11 mouse cellular contexts compared by ENCODE assay signal in the genomic region with DNA sequence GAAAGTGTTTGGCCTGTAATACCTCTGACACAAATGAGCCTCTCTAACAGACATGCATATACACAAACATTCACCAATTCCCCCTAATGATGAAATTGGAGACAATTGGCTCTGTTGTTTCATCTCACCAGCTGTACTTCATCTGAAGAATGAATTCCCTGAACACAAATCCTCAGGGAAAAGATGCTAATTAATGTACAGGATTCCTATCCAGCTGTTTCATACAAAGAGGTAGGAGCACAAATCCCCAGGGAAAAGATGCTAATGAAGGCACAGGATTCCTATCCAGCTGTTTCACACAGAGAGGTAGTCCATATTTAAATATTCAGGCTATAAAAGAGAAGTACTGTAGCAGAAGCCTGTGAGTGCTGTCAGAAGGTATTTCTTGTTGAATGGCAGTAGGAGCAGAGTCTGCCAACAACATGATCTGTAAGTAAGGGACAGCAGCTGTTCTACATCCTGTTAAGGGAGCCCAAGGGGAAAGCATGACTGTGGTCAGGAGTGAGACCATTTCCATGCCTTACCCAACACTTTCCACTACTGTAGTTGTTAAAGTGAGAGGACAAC.
DNase-seq lines count a peak whose midpoint lies in the region; ATAC-seq lines count a peak whose summit lies in the region.
"Had no signal": no experiment of that assay in that cellular context is flagged by ENCODE, and none has a peak within 500 bp of the region (broad histone marks: within the 10 kb centered on the region; RNA-seq: fewer than 3 reads in every experiment).

No protein-coding gene starts in this region.

- no peaks in the 10 kb centered on the region for H3K36me3 ChIP-seq in kidney, embryonic 16.5 days (ENCODE audit: insufficient read depth, low read length)
- H3K36me3 ChIP-seq in forebrain, embryonic 15.5 days, result no peaks in the 10 kb centered on the region
- H3K36me3 ChIP-seq in midbrain, embryonic 14.5 days (ENCODE audit: control insufficient read depth, insufficient read depth, low read length), result no peaks in the 10 kb centered on the region
- H3K36me3 ChIP-seq: embryonic facial prominence, embryonic 12.5 days had no signal

- no peaks in the 10 kb centered on the region for H3K27me3 ChIP-seq in kidney, embryonic 16.5 days (ENCODE audit: insufficient read depth, low read length)
- H3K27me3 ChIP-seq in forebrain, embryonic 15.5 days, result no peaks in the 10 kb centered on the region
- H3K27me3 ChIP-seq in midbrain, embryonic 14.5 days (ENCODE audit: control insufficient read depth, insufficient read depth, low read length), result no peaks in the 10 kb centered on the region
- H3K27me3 ChIP-seq: embryonic facial prominence, embryonic 12.5 days had no signal

- peak; percentile 59; the same call in 1 of the 2 replicates for ATAC-seq in kidney, embryonic 16.5 days (ENCODE audit: low FRiP score, low TSS enrichment)
- peak; percentile 60 for ATAC-seq in forebrain, embryonic 15.5 days (replicated peaks)
- peak; percentile 51 for ATAC-seq in midbrain, embryonic 14.5 days (ENCODE audit: low FRiP score, low TSS enrichment)
- ATAC-seq in activated CD4-positive, CD25-positive, alpha-beta regulatory T cell, adult 4 months, result no peak

- H3K9ac ChIP-seq in kidney, embryonic 16.5 days (replicated peaks; ENCODE audit: low read length), result no peak overlapping the region
- H3K9ac ChIP-seq in forebrain, embryonic 15.5 days (replicated peaks), result no peak overlapping the region
- H3K9ac ChIP-seq in midbrain, embryonic 14.5 days (replicated peaks; ENCODE audit: low read length), result no peak overlapping the region
- H3K9ac ChIP-seq: embryonic facial prominence, embryonic 12.5 days had no signal

- H3K27ac ChIP-seq in kidney, embryonic 16.5 days (ENCODE audit: low read length), result no peak overlapping the region
- peak overlapping the region; percentile 34; the same call in 1 of the 2 replicates for H3K27ac ChIP-seq in forebrain, embryonic 15.5 days (replicated peaks)
- peak overlapping the region; percentile 41; the same call in 1 of the 2 replicates for H3K27ac ChIP-seq in midbrain, embryonic 14.5 days (replicated peaks; ENCODE audit: low read depth, low read length)
- H3K27ac ChIP-seq: embryonic facial prominence, embryonic 12.5 days had no signal

- no peaks in the 10 kb centered on the region for H3K9me3 ChIP-seq in kidney, embryonic 16.5 days (ENCODE audit: low read length)
- H3K9me3 ChIP-seq in forebrain, embryonic 15.5 days, result no peaks in the 10 kb centered on the region
- H3K9me3 ChIP-seq in midbrain, embryonic 14.5 days (ENCODE audit: control insufficient read depth, low read length), result no peaks in the 10 kb centered on the region
- H3K9me3 ChIP-seq: embryonic facial prominence, embryonic 12.5 days had no signal

- no peaks in the 10 kb centered on the region for H3K4me1 ChIP-seq in kidney, embryonic 16.5 days (ENCODE audit: insufficient read depth, low read length)
- H3K4me1 ChIP-seq in forebrain, embryonic 15.5 days, result peaks cover 9% of the 10 kb centered on the region; the same call in 1 of the 2 replicates
- H3K4me1 ChIP-seq in midbrain, embryonic 14.5 days (ENCODE audit: control insufficient read depth, insufficient read depth, low read length), result 0 out of 2 replicates have a peak, but pooled peaks cover 9% of the 10 kb centered on the region
- H3K4me1 ChIP-seq: embryonic facial prominence, embryonic 12.5 days had no signal

- no peak overlapping the region for H3K4me2 ChIP-seq in kidney, embryonic 16.5 days (replicated peaks; ENCODE audit: low read depth, low read length)
- H3K4me2 ChIP-seq in forebrain, embryonic 15.5 days (replicated peaks), result no peak overlapping the region
- H3K4me2 ChIP-seq in midbrain, embryonic 14.5 days (ENCODE audit: low read length), result no peak overlapping the region
- H3K4me2 ChIP-seq: embryonic facial prominence, embryonic 12.5 days; liver, embryonic 11.5 days had no signal

- DNase-seq in kidney, adult 9 months, result no peak
- peak; percentile 30 for DNase-seq in ZHBTc4 (ENCODE audit: low read depth, low spot score)
- peak; percentile 73 for DNase-seq in midbrain, embryonic 14.5 days
- no peak for DNase-seq in cerebellum, postnatal 10 days
- DNase-seq: layer of hippocampus, adult 9-11 months; thymus, adult 2 months had no signal

- H3K4me3 ChIP-seq in kidney, embryonic 16.5 days (ENCODE audit: low read length), result no peak overlapping the region
- no peak overlapping the region for H3K4me3 ChIP-seq in forebrain, embryonic 15.5 days
- no peak overlapping the region for H3K4me3 ChIP-seq in midbrain, embryonic 14.5 days (replicated peaks; ENCODE audit: low read depth, low read length)
- H3K4me3 ChIP-seq: embryonic facial prominence, embryonic 12.5 days had no signal

Comparison
In these comparisons a context has a peak if more than half of its experiments do, and no peak if none do; other contexts are left out.
1. DNase-seq: peak in ZHBTc4 (single experiment) and midbrain, embryonic 14.5 days (single experiment); none in kidney, adult 9 months (single experiment) and cerebellum, postnatal 10 days (0 of 2).